Mouse (Mus musculus): ENCODE measurements around the gene Kdm5a.

GRCm38 (mm10) chr6:120343992-120344391 is 19.9 kb upstream of the Kdm5a start:
- no peak for TF ChIP-seq CTCF (IDR thresholded peaks at IDR 0.05; ENCODE audit: low read depth)
- TF ChIP-seq EP300 (IDR thresholded peaks at IDR 0.05; ENCODE audit: low read depth) = no peak

Measured in liver, embryonic 14.5 days (tissue).